Mouse (Mus musculus) hindbrain, embryonic 14.5 days (tissue): ENCODE measurements around the gene Gm13287. TPM values are rescaled to one million over a fixed set of nuclear protein-coding genes. Genes with fewer than 3 reads are reported as not detected.

Experiments
- polyA plus RNA-seq: library from polyadenylated mRNA; unstranded; fragments of >200 nt; fragmentation: Nextera tagmentation; extraction: Ambion mirVana; gene quantifications from 2 replicates; pipeline ENCODE4 v1.2.1, GENCODE M21; 2014

The Gm13287 gene
- polyA plus RNA-seq, 1 experiment from 2014 or later: not detected

Other genes starting within 250 kb of the Gm13287 start
- gene Ifna15, start 245.0 kb upstream of the Gm13287 start, polyA plus RNA-seq: not detected in 2 replicates
- gene Ifna14, start 231.5 kb upstream of the Gm13287 start, polyA plus RNA-seq: not detected in 2 replicates
- gene Ifna9, start 210.9 kb upstream of the Gm13287 start, polyA plus RNA-seq: not detected in 2 replicates
- gene Ifna12, start 199.9 kb upstream of the Gm13287 start, polyA plus RNA-seq: not detected in 2 replicates
- gene C87499, start 168.8 kb upstream of the Gm13287 start, polyA plus RNA-seq: not detected in 2 replicates
- not detected in 2 replicates for gene Ifna13, start 158.8 kb upstream of the Gm13287 start, polyA plus RNA-seq
- gene Ifna16, start 126.3 kb upstream of the Gm13287 start, polyA plus RNA-seq: not detected in 2 replicates
- not detected in 2 replicates for gene Ifna2, start 119.3 kb upstream of the Gm13287 start, polyA plus RNA-seq
- gene Ifnab, start 111.9 kb upstream of the Gm13287 start, polyA plus RNA-seq: not detected in 2 replicates
- 2.4 and 3.2 TPM in 2 replicates for gene Gm26566, start 81.4 kb upstream of the Gm13287 start, polyA plus RNA-seq
- 144 and 155 TPM in 2 replicates for gene Klhl9, start 80.8 kb upstream of the Gm13287 start, polyA plus RNA-seq
- gene Gm13271, start 48.4 kb upstream of the Gm13287 start, polyA plus RNA-seq: not detected in 2 replicates
- gene Gm13283, start 43.1 kb upstream of the Gm13287 start, polyA plus RNA-seq: 0.15 TPM in 1 of 2 replicates, not detected in the other
- gene Gm13290, start 29.4 kb upstream of the Gm13287 start, polyA plus RNA-seq: not detected in 2 replicates
- not detected in 2 replicates for gene Gm13289, start 26.3 kb upstream of the Gm13287 start, polyA plus RNA-seq
- not detected in 2 replicates for gene Gm13272, start 23.4 kb upstream of the Gm13287 start, polyA plus RNA-seq
- gene Ifnz, start 21.1 kb upstream of the Gm13287 start, polyA plus RNA-seq: not detected in 2 replicates
- gene Gm13276, start 17.5 kb upstream of the Gm13287 start, polyA plus RNA-seq: not detected in 2 replicates
- gene Gm13277, start 14.6 kb upstream of the Gm13287 start, polyA plus RNA-seq: not detected in 2 replicates
- not detected in 2 replicates for gene Gm13278, start 11.7 kb upstream of the Gm13287 start, polyA plus RNA-seq
- gene Gm13275, start 8.8 kb upstream of the Gm13287 start, polyA plus RNA-seq: not detected in 2 replicates
- not detected in 2 replicates for gene Gm13279, start 5.9 kb upstream of the Gm13287 start, polyA plus RNA-seq
- 0.16 TPM in 1 of 2 replicates, not detected in the other for gene Gm13285, start 3.6 kb upstream of the Gm13287 start, polyA plus RNA-seq
- gene Gm13288, start 2.3 kb downstream of the Gm13287 start, polyA plus RNA-seq: not detected in 2 replicates
- not detected in 2 replicates for gene Ifna7, start 13.0 kb downstream of the Gm13287 start, polyA plus RNA-seq
- gene Ifna11, start 16.7 kb downstream of the Gm13287 start, polyA plus RNA-seq: not detected in 2 replicates
- gene Ifna6, start 24.2 kb downstream of the Gm13287 start, polyA plus RNA-seq: not detected in 2 replicates
- not detected in 2 replicates for gene Ifna5, start 32.3 kb downstream of the Gm13287 start, polyA plus RNA-seq
- gene Ifna4, start 38.6 kb downstream of the Gm13287 start, polyA plus RNA-seq: not detected in 2 replicates
- not detected in 2 replicates for gene Ifna1, start 46.8 kb downstream of the Gm13287 start, polyA plus RNA-seq
- not detected in 2 replicates for gene Ifne, start 76.9 kb downstream of the Gm13287 start, polyA plus RNA-seq